Mouse (Mus musculus) thymus, postnatal 10 days (tissue): Measurements from ENCODE around the gene Galntl6.
"Not testable (repeated sequence)": the region's sequence is repeated elsewhere in the genome, so short reads cannot be mapped to it uniquely, and the experiment has no call there.

Experiments
- DNase-seq, 2 experiments: peaks; one replicate each; pipeline ENCODE4 v3.0.0; 2021; ENCODE audit warnings: low spot score in 2 of 2

The Galntl6 gene

DNA sequence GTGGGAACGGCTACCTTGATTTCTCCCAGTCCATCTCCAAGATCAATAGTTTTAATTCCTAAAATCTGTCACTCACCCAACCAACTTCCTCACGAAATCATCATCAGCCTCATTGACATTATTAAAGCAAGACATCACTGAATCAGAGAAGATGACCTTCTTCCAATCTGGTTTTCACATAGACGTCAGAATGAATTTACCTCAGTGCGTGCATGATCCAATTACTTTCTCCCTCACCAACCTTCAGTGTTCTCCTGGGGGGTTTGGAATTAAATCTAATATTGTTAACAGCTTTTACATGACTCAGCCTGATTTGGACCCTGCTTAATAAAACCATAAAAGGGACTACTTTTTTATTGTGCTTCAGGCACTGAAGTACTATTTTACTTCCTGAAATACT, 307.7 kb downstream of the Galntl6 start:
- no peak for DNase-seq

DNA sequence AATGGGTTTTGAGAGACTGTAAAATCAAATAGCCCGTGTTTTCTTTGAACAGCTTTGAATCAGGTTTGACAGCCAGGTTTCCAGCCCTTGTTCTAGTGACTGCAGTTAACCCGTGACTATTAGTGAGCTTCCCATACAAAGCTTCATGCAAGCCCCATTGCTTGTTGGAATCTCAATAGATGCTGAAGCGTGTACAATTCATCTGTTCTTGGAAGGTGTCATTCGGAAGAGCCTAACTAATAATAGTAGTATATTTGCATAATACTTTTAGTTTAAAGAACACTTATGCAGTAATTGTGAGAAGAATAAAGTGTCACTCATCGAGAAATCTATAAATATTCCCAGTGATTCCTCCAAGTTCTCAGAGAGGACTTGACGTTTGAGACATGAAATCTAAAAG, 314.6 kb downstream of the Galntl6 start:
- no peak for DNase-seq

DNA sequence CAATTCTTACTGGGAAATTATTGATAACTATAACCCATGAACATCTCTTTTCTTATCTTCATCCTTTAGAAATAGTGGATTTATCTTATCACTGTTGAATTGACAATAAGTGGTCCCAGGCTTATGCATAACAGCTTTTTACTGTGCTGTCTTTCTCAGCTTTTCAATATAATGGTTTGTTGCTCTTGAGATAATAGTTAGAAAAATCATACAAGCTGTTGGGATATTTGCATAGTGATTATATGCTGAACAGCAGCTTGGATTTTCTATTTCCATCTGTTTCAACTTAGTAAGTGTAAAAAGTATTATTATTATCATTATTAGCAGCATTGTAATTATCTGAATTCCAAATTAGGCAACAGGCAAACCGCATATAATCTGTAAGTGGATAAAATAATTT, 337.1 kb downstream of the Galntl6 start:
- no peak for DNase-seq

DNA sequence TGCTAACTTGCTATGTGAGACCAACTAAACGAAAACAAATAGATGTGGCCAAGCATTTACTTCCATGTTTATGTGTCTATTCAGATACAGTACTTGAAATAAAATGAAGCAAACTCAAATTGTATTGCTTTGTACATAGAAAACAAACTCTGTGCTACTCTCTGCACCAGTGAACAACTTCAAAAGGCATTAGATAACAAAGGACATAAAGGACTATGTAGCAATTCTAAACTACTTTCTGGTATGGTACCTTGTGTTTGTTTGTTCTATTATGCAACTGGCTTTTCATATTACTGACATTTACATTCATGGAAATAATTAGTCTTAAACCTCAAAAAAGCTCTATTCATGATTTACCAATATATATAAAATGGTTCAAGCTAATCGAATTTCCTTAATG, 344.4 kb downstream of the Galntl6 start:
- DNase-seq = no peak

DNA sequence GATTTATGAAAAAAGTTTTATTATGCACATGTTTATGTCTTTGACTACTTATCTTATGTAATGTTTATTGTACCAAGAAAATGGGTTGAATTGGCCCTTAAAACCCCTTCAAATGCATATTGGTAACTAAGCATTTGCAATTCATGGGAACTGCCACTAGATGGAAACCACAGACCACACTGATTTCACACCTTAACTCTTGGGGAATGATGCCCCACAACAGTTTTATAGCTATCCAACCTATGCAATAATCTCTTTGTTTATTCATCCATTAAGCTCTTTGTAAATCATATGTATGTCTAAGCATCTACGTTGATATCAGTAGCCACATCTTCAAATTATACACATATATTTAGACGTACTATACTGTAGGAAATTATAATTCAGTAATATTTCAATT, 346.3 kb downstream of the Galntl6 start:
- DNase-seq = no peak

DNA sequence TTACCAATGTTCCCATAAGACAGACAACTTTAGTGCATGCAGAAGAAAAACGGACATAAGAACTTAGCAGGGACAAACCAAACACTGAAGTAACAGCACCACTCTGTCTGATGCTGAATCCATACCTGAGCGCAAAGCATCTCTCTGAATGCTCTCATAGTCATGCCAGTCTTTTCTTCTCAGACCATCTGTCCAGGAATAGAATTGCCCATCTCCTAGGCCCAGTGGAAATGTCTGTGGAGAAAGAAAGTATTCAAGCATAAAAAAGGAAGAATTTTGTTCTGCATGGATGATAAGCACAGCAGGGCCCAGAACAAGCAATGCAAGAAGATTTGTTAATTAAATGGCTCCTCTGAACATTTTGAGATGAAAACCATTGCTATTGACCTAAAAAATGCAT, 376.7 kb downstream of the Galntl6 start:
- no peak for DNase-seq

DNA sequence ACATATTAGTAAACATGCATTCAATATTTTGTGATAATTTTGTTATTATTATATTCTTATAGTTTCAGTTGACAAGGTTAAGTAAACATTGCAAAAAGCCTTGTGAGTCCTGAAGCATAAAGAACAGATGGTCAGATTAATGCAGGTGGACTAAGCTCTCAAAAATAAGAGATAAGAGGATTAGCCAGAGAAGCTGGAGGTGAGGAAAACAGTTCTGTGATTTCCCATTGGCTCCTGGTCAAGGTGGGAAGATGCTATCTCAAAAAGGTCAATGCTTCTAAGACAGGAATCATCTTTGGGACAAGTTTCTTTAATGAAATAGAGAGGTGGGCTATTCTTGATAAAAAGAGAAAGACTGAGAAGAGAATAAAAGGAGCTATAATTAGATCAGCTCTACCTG, 377.8 kb downstream of the Galntl6 start:
- DNase-seq = no peak

DNA sequence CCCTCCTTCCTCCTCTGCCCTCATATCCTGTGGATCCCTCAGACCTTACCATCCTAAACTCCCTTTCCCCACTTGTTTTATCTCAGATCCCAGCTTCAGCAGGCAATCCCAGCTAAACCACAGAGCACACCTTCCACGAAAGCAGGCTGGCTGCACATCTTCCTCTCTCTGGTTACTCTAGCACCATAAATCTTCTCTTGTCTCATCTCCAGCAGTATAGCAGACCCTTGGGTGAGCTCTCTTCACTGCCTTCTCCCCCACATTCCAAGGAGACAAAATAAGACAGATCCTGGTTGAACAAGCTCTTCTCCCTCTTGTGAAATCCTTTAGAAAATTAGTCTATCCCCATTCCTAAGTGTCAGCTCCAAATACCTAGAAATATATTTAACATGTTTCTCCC, 389.0 kb downstream of the Galntl6 start:
- no peak for DNase-seq

DNA sequence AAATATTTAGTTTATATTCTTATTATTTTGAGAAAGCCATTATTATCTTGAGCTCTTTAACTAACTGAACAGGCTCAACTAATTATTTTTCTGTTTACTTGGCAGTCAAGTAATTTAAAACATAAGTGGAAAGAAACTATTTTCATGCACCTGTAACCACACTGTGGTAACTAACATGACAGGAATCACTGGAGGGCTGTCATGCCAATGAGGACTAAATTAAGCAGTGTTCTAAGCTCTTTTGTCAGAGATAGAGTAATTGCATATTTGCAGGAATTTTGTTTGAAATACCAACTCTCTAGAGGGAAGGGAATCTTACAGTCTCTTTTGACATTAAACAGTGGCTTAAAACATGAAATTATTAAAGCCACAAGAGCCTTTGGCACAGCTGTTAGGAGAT, 390.5 kb downstream of the Galntl6 start:
- no peak for DNase-seq

DNA sequence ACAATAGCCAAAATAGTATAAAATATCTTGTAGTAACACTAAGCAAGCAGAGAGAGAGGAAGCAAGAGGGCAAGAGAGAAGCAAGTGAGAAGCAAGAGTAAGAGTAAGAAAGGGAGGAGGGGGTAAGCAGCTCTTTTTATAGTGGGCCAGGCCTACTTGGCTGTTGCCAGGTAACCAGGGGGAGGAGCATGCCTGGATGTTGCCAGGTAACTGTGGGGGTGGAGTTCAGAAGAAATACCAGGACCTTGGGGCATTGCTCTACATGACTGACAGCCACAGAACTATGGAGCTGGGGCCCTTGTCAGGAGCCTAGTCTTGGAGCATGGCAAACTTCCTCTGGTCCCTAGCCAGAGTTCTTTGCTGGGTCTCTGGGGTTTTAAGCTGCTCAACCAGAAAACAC, 401.9 kb downstream of the Galntl6 start:
- no peak for DNase-seq

DNA sequence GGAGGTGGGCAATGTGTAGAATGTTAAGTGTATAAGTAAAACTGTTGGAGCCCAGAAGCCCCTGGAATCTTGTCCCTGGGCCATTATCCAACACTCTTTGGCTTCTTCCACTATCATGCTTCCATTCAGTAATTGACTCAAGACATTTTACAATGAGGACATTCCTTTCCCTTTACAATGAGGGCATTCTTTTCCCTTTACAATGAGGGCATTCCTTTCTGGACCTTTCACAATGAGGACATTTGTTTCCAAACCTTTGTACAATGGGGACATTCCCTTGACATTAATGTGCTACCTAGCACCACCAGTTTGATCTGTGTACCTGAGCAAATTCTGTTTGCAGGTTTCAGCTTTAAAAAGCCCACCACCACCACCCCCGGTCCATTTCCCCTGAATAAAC, 403.4 kb downstream of the Galntl6 start:
- no peak for DNase-seq

DNA sequence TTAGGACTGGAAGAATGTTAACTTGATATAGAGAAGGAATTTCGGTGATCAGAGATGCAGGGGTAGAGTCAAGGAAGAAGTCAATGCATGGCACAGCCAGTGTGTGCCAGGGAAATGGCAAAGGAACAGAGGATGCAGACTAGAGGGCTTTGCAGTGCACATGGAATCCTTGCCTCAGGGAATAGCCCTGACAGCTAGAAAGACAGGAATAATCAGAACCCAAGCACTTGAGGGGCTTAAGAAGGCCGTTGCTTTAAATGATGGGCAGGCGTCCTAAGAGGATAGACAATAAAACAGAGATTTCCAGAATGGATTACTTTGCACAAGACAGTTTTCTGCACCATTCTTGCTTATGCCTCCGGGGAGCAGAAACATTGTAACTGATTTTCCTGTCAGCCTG, 425.3 kb downstream of the Galntl6 start:
- DNase-seq = no peak

DNA sequence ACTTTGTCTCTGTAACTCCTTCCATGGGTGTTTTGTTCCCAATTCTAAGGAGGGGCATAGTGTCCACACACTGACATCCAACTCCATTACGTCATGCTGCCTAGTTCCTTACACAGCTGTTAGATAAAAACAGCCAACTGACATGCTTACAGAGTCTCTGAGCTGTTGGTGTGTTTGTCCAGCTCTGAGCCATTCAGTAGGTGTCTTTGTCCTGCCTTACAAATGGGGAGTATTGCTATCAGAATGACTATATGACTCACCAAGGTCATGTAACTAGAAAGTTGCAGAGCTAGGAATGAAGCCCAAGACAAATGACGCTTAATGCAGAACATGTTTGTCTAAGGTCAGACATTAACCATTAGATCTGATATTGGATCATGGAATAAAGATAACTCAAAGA, 449.1 kb downstream of the Galntl6 start:
- DNase-seq = not testable (repeated sequence)

DNA sequence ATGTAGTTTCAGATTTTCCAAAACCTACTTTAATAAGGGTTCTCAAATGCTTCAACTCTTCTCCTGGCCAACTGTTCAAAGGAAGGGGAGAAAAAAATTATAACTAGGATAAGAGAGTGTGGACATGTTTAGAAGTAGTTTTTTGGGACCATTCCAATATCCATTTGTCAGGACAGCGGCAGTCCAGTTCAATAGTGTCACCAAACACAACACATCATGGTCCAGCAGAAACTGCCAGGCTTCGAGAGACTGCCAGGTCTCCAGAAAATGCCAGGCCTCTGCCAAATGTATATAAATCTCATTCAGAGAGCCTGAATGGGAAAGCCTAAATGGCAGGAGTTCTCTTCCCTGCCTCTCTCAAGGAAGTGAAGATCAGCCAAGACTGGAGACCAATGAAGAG, 469.7 kb downstream of the Galntl6 start:
- no peak for DNase-seq

DNA sequence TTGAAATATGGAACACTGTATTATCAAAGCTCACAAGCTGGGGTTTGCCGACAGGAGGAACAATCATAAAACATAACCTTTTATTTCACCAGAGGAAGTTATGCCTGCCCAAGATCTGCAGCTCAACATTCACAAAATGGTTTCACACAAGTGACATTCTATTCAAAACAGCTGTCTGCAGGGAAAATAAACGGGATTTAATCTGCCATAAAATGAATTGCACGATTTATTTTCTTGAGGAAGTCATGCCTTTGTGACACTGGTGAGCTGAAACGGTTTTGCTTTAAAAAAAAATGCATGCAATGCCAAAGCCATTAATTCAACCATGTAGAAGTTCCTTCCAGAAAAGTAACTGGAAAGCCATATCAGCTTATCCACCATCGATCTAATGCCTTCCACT, 494.0 kb downstream of the Galntl6 start:
- no peak for DNase-seq

DNA sequence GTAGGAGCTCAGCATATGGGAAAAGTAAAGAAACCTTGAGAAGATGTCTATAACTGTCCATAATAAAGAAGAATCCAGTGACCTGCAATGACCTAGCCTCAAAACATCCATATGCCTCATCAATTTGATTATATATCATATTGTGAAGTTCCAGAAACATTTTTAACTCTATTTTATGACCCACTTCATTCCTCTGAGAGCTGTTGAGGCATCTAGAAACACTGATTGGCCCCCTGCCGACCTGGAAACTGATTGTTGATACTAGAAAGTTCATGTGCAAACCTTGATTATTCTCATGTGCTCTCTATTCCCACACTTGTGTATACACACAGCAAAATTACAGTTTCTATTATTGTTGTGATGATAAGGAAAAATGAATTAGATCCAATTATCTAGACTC, 494.9 kb downstream of the Galntl6 start:
- DNase-seq = no peak

DNA sequence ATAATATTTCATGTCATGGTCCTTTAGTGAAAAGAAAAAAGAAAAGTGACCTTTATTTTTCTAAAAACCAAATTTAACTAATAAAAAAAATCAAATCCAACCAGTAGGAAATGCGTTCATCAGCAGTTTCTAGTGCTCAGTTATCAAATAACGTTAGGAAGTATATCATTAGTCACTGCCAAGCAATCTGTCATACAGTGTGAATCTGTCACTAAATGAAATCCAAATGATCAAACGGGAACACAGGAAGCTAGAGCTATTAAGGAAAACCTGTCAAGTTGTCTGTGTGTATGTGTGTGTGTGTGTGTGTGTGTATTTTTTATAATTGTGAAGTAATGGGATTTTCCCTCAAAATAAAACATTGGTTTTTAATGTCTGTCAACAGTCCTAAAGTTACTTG, 515.9 kb downstream of the Galntl6 start:
- DNase-seq = no peak

DNA sequence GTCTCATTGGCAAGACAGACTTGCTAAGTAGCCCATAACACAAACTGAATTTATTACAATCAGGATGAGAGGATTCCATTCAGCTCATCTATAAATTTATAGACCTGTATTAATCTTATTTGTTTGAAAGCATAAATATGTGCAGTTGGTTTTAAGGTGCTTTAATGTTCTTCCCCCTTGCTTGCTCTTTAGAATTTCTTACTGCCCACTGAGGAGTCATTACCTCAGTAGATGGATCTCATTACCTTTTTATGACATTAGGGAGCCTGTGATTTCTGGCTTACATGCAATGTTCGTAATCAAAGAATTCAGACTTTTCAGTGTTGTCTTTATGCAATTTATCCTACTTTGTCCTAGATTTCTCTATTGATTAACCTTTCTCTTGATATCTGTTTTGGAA, 516.6 kb downstream of the Galntl6 start:
- DNase-seq = no peak

DNA sequence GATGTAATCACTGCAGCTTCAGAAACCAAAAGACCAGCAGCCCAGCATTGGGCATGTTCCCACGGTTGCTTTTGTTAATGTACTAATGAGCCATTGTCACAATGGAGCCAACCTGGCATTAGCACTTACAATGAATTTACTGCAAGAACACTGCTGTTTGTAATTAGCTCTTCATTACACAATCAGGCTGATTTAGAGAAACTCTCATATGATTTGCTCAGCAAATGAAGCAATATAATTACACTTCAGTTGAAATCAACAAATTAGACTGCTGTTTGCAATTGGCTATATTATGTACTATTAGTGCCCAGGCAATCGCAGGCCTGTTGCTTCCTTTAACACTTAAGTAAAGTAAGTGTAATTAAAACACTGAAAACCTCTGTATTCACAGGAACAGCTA, 540.1 kb downstream of the Galntl6 start:
- DNase-seq = no peak

DNA sequence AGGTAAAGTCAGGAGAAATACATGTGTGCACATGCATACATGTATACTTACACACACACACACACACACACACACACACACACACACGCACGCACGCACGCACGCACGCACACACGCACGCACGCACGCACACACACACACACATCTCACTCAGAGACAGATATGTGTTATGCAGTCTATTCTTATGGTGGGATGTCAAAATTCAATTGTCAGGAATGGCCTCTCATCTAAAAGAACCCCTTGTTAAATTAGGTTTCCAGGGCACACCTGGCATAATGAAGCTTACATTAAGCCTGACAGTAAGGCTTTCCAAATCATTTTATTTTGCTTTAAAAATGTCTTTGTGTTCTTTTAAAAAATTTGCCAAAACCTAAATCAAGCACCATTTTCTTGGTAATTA, 540.5 kb downstream of the Galntl6 start:
- no peak for DNase-seq

DNA sequence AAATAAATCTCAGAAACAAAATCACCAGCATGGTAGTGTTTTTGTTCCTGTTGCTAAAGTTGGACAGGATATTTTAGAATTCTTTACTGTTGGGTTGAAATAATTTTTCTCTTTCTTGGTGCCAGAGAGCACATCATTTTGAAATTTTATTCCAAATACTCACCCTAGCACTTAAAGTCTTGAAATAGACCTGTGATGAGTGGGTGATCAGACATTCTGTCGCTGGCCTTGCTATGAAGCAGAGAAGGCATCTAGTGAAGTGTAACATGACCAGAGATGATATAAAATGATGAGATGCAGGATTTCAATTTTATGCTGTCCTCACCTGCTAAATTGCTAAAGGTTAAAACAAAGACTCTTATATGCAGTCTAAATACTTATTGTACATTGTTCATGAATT, 581.3 kb downstream of the Galntl6 start:
- no peak for DNase-seq

DNA sequence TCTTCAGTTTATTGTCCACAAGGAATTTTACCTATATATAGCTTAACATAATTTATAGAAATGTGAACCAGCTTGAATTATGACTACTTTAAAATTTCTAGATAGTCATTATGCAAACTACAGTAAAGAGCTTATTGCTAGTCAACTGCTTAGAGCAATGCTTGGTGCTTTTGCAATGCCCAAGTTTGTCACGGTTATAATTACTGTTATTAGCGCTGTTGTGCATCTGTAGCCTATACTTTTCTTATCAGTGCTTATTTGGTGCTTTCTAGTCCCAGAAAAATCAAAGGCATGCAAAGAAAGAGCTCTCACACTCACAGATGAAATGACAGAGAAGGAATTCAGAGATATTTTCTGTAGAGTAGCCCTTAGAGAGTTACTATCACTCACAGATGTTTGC, 599.0 kb downstream of the Galntl6 start:
- DNase-seq = no peak

DNA sequence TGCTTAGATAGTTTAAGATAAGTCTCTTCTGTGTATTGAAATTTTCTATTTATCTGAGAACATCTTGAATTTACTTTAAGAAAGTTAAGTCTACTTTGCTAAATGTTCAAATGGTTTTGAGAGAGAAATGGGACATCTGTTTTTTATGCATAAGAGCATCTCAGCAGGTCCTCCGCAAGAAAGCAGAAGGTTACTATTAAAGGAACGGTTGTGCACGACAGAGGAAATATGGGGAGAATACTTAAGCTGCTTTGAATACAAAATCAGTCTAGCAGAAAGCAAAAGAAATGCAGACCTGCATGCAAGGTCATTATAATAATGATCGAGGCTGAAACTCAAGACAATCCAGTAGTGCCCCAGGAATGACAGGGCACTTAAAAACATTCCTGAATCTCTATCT, 621.0 kb downstream of the Galntl6 start:
- no peak for DNase-seq

DNA sequence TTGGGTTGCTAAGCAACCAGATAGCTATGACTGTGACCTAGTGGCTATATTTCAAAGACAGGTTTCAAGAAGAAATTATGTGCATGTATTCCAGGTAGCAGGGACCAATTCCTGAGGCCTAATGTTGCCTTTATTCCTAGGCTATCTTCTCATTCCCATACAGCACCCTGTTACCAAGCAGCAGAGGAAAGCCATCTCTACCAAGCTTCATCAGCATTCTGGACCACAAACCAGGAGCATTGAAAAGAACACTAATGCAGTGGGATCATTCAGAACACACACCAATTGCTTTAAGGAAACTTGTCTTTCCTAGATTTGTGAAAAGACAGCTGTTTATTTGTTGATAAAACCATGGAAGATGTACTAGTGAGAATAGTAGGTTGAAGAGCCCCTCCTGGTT, 622.4 kb downstream of the Galntl6 start:
- DNase-seq = no peak

DNA sequence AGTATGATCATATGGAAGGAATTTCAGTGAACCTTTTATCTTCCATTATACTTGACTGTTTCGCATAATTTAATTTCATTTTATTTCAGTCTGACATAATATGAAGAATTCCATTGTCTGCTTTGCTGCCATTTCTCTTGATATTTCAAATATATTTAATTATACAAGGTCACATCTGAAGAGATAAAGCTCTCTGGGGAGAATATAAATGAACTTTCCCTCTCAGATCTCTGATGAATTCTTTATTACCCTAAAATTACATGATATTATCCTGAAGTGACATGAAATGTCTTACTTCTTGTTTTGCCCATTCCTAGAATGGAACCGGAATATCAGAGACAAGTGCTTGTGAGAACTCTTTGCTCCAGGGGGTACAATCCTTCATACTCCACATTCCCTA, 647.0 kb downstream of the Galntl6 start:
- DNase-seq = no peak
